Mouse (Mus musculus) bone marrow, adult 2 months (tissue): Measurements from ENCODE around the gene Pgs1. TPM values are rescaled to one million over a fixed set of nuclear protein-coding genes. Genes with fewer than 3 reads are reported as not detected.

Experiments used
- H3K27ac ChIP-seq: fragments of 200-500 bp; 2 replicates; pipeline ENCODE4 v1.5.1; 2012; ENCODE audit warnings: low read depth, mild to moderate bottlenecking, control low read depth, inconsistent platforms, low read length; ENCODE audit not compliant: control insufficient read depth, poor library complexity, insufficient read depth
- H3K4me1 ChIP-seq: fragments of 200-500 bp; 2 replicates; pipeline ENCODE4 v1.6.1; 2011; ENCODE audit warnings: low read length; ENCODE audit not compliant: control insufficient read depth, insufficient read depth
- H3K4me3 ChIP-seq: fragments of 200-500 bp; replicated peaks from 2 replicates; pipeline ENCODE3; 2011; ENCODE audit warnings: mild to moderate bottlenecking, low read depth, low read length, control low read depth; ENCODE audit not compliant: control insufficient read depth
- CTCF ChIP-seq: fragments of 200-500 bp; IDR thresholded peaks from 2 replicates; pipeline ENCODE4 v1.5.1; 2011; ENCODE audit warnings: low read length, control low read depth; ENCODE audit not compliant: control insufficient read depth, insufficient read depth
- POLR2A ChIP-seq: fragments of 200-500 bp; IDR thresholded peaks from 2 replicates; pipeline ENCODE4 v1.6.1; 2011; ENCODE audit warnings: low read depth, mild to moderate bottlenecking, control low read depth, low read length, borderline replicate concordance; ENCODE audit not compliant: control insufficient read depth
- WGBS: fragments of 180-500 bp; shearing (Covaris S2); methylation state at CpG from one replicate; pipeline ENCODE4 v1.1.7; 2018; 5-methylcytosine and 5-hydroxymethylcytosine counted together
- polyA plus RNA-seq: library from polyadenylated mRNA; stranded (reverse); fragments of >200 nt; gene quantifications from 2 replicates; pipeline ENCODE4 v1.2.4, GENCODE M21; 2011; ENCODE audit warnings: low replicate concordance; ENCODE audit not compliant: missing spikeins, insufficient read depth, insufficient read length

The Pgs1 gene
- polyA plus RNA-seq, 1 experiment: 67.5 TPM

DNA sequence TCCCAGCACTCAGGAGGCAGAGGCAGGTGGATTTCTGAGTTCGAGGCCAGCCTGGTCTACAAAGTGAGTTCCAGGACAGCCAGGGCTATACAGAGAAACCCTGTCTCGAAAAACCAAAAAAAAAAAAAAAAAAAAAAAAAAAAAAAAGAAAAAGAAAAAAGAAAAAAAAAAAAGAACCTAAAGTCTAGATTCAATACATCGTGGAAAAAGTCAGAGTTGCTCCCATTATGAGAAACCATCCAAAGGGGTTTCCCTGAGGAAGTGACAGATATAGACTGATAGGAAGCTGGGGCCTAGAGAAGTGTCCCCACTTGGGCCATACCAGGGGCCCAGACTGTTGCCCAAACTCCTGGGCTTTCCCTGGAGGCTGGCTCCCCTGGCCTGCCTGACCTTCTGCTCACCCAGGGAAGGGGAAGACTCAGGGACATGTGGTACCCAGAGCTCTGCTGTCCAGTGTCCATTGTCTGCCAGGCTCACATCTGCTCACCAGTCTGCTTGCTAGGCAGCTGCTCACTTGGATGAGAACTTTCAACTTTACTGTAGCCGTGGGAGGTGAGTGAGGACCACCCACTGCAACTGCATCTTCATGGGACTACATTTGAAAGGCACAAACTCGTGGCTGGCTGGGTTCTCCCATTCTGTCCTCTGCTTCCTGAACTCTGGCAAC, 8.3 kb upstream of the Pgs1 start:
- 55% methylated on average over 5 of the region's 5 CpGs for WGBS
- peaks cover 14% of the 10 kb centered on the region for H3K4me1 ChIP-seq
- H3K4me3 ChIP-seq: no peak overlapping the region
- TF ChIP-seq POLR2A (no peak), CTCF (no peak)
- H3K27ac ChIP-seq: no peak overlapping the region

- Histone ChIP-seq H3K4me1 (peaks cover 13% of the 10 kb centered on the region), H3K27ac (peak overlapping the region; percentile 10; the same call in 1 of the 2 replicates), H3K4me3 (no peak overlapping the region)
- no peak for TF ChIP-seq POLR2A
- TF ChIP-seq CTCF: no peak
- 8% methylated on average over 7 of the region's 7 CpGs for WGBS
These were observed 6.7 kb upstream of the Pgs1 start for GRCm38 (mm10) chr11:117979388-117979787.

DNA sequence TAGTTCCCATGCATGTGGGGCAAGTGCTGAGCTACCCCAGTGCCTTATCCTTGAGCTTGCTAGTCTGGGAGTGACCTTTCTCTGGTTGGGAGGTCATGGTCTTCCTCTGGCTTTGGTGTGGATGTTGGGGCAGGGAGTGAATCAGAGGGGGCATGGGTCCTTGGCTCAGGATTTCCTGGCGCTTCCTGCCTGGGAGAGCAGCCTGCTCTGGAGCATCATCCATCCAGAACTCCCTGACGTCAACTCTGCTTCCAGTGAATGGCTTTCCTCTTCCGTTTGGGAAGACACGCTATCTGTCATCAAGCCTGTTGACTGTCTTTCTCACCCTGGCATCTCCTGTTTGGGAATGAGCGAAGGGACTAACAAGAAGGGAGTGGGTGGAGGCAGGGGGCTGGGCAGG, 3.7 kb upstream of the Pgs1 start:
- 85% methylated on average over 5 of the region's 5 CpGs for WGBS
- H3K4me3 ChIP-seq: no peak overlapping the region
- no peak overlapping the region for H3K27ac ChIP-seq
- no peak for TF ChIP-seq POLR2A
- peaks cover 3% of the 10 kb centered on the region; the same call in 1 of the 2 replicates for H3K4me1 ChIP-seq

DNA sequence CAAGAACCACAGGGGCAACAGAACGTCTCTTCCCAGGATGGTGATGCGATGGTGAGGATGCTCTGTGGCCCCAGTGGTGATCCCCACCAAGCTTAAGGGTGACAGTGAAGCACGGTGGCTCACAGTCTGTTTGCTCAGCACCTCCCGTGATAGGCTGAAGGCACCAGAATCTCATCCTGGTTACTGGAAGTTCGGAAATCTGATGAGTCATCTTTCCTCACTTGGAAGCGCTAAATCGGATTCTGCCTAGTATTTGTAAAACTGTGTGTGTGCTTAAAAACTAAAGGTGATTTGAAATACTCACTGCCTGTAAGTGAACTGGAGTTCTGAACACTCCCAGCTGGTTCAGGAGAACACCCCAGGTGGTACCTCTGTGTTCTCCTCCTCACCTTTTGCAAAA, 2.3 kb upstream of the Pgs1 start:
- no peak overlapping the region for H3K27ac ChIP-seq
- no peak overlapping the region for H3K4me3 ChIP-seq
- H3K4me1 ChIP-seq: peaks cover 3% of the 10 kb centered on the region; the same call in 1 of the 2 replicates
- TF ChIP-seq POLR2A (no peak), CTCF (no peak)
- 74% methylated on average over 7 of the region's 7 CpGs for WGBS

- Histone ChIP-seq H3K27ac (peak overlapping the region; percentile 98), H3K4me1 (peaks cover 7% of the 10 kb centered on the region)
- WGBS: under 1% methylated on average over 32 of the region's 32 CpGs
These were observed 950 bp downstream of the Pgs1 start for GRCm38 (mm10) chr11:117987032-117987451.

GRCm38 (mm10) chr11:117987968-117988367, 1.9 kb downstream of the Pgs1 start:
- peaks cover 12% of the 10 kb centered on the region for H3K4me1 ChIP-seq
- WGBS: 27% methylated on average over 4 of the region's 4 CpGs

More at GRCm38 (mm10) chr11:117987032-117987451, 950 bp downstream of the Pgs1 start:
- peak overlapping the region; percentile 64 for H3K4me3 ChIP-seq
- TF ChIP-seq POLR2A (0 out of 2 replicates have a peak, but pooled peaks have one; percentile 23), CTCF (no peak)

DNA sequence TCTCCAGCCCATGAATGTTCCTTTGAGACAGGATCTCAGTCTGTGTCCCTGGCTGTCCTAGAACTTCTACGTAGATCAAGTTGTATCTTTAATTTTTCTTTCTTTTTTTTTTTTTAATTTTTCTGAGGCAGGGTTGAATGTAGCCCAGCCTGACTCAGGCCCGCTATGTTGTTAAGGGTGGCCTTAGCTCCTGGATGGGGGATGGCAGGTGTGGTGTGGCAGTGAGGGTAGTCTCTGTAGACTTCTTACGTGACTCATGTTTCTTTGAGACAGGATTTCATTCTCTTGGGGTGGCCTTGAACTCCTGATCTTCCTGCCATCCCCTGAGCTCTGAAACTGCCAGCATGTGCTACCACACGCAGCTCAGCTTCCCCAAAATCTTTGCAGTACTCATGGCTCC, 3.1 kb downstream of the Pgs1 start:
- peak overlapping the region; percentile 61 for H3K27ac ChIP-seq

More at GRCm38 (mm10) chr11:117987968-117988367, 1.9 kb downstream of the Pgs1 start:
- H3K27ac ChIP-seq: peak overlapping the region; percentile 98; the same call in 1 of the 2 replicates
- no peak for TF ChIP-seq POLR2A
- no peak for TF ChIP-seq CTCF
- H3K4me3 ChIP-seq: peak overlapping the region; percentile 21

GRCm38 (mm10) chr11:117989926-117990325, 3.8 kb downstream of the Pgs1 start:
- H3K4me3 ChIP-seq: no peak overlapping the region
- H3K27ac ChIP-seq: peak overlapping the region; percentile 61
- 5% methylated on average over 10 of the region's 10 CpGs for WGBS
- peaks cover 19% of the 10 kb centered on the region for H3K4me1 ChIP-seq
- TF ChIP-seq CTCF (peak; percentile 49; the same call in 1 of the 2 replicates), POLR2A (no peak)

More for the DNA sequence above, 3.1 kb downstream of the Pgs1 start:
- Histone ChIP-seq H3K4me1 (peaks cover 17% of the 10 kb centered on the region), H3K4me3 (no peak overlapping the region)
- TF ChIP-seq POLR2A (no peak), CTCF (no peak)
- WGBS: 59% methylated on average over 4 of the region's 4 CpGs
